Mouse (Mus musculus): ENCODE results near the gene Srgap3.

DNA sequence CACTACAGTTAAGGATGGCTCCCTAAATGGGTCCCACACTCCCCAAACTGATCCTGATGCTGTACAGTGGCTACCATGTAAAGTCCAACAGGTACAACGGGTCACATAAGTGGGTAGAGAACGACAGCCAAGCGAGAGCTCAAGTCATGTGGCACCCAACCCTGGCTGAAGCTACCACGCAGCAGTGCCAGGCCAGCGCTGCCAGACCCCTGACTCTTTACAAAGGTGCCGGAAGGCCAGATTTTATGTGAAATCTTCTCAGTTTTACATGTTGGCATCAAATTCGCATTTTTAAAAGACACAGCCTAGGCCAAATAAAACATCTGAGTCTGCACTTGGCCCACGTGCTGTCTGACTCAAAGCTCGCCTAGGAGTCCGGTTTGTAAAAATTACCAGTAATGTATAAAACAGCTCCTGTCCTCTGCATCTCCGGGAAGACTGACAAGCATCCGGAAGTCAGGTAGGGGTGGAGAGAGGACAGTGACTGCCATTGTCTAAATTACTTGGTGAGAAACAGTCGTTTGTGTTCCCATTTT lies 22.4 kb downstream of the Srgap3 start:
- no peak for TF ChIP-seq CTCF (IDR thresholded peaks at IDR 0.05; ENCODE audit: extremely low read depth, insufficient read depth, low read length)
- no peak for TF ChIP-seq POLR2A (IDR thresholded peaks at IDR 0.05; ENCODE audit: extremely low read depth, insufficient read depth, low read length)
